Mouse (Mus musculus): ENCODE measurements at regions not wholly inside any gene's neighbourhood (a gene's known extent, or its start where the extent isn't known, plus 50 kb on each side); places are given as distances from the start of the nearest gene placed in this dataset.

DNA sequence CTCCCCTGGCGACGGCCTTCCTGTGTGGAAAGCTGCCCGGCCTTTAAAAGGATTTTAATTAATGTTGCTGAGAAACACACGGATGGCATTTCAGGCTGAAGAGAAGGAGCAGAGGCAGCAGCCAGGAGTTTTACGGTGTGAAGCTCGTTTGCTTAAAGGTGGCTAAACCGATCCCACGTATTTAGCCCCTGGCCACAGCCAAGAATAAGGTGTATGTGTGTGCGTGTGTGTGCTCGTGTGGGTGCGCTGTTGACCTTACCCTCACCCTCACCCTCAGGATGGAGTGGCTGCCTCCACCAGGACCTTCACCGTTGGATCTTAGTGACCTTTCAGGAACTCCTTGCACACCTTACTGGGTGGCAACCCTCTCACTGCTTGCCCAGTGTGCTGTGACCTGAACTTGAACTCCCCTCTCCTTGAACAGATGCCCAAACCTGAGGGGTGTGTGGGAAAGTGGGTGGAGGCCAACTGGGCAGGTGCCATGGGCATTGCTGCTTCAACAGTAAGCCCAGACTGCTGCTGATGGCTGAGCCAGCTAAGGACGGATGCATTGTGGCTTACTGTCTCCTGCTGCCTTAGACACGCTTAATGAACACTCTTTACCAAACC, 78.3 kb downstream of the Asb1 start:
- no peak for TF ChIP-seq CTCF (IDR thresholded peaks at IDR 0.05; ENCODE audit: insufficient read depth, low read length)
- no peak for TF ChIP-seq POLR2A (IDR thresholded peaks at IDR 0.05; ENCODE audit: borderline replicate concordance, extremely low read depth, low read depth, low read length)
